Mouse (Mus musculus) CH12.LX (cell line): ENCODE data around the gene Vmn1r9. TPM values are rescaled to one million over a fixed set of nuclear protein-coding genes. Genes with fewer than 3 reads are reported as not detected.
A peak's percentile ranks its signal among the peaks of the same experiment; 100 is the strongest.

ENCODE experiments used
- DNase-seq: peaks from one replicate; pipeline ENCODE4 v3.0.0-alpha.2; 2013; ENCODE audit errors: extremely low read depth
- H3K27ac ChIP-seq: 2 replicates; pipeline ENCODE4 v1.5.1; 2012; ENCODE audit warnings: low read depth, mild to moderate bottlenecking, control low read depth, moderate library complexity; ENCODE audit not compliant: insufficient read depth
- H3K27me3 ChIP-seq: replicated peaks from 2 replicates; pipeline ENCODE3; 2012; ENCODE audit warnings: inconsistent platforms
- H3K36me3 ChIP-seq, 2 experiments: replicated peaks in 1 of 2; 2 replicates each; pipeline versions ENCODE3 to v1.6.1; 2012; ENCODE audit warnings: inconsistent platforms in 1 of 2, low read length in 1 of 2, mild to moderate bottlenecking in 1 of 2, mixed read lengths in 1 of 2, moderate library complexity in 1 of 2; ENCODE audit not compliant: control insufficient read depth in 1 of 2, insufficient read depth in 1 of 2
- H3K4me1 ChIP-seq, 2 experiments: 2 replicates each; pipeline ENCODE4 v1.6.1; 2012; ENCODE audit warnings: inconsistent platforms in 1 of 2, moderate library complexity in 1 of 2; ENCODE audit not compliant: insufficient read depth in 2 of 2, control insufficient read depth in 1 of 2
- H3K4me2 ChIP-seq: 2 replicates; pipeline ENCODE4 v1.6.1; 2012; ENCODE audit warnings: low read depth, mild to moderate bottlenecking, control low read depth; ENCODE audit not compliant: poor library complexity, insufficient read depth, severe bottlenecking
- H3K4me3 ChIP-seq, 3 experiments: fragments of 150-350 bp in 1 of 3; sonication (generic) in 1 of 3; replicated peaks in 1 of 3; 2 replicates each; pipeline versions ENCODE3 to v1.5.1; 2011 to 2012; ENCODE audit warnings: low read depth in 2 of 3, low read length in 2 of 3, mild to moderate bottlenecking in 2 of 3, moderate library complexity in 2 of 3, control low read depth in 1 of 3, improper control_type of control experiment in 1 of 3, inconsistent platforms in 1 of 3, mixed read lengths in 1 of 3; ENCODE audit not compliant: poor library complexity in 1 of 3
- H3K79me2 ChIP-seq: replicated peaks from 2 replicates; pipeline ENCODE4 v1.6.1; 2012; ENCODE audit warnings: mild to moderate bottlenecking, moderate library complexity; ENCODE audit not compliant: control insufficient read depth, poor library complexity, insufficient read depth, severe bottlenecking; ENCODE audit errors: extremely low read depth
- H3K9ac ChIP-seq: 2 replicates; pipeline ENCODE4 v1.6.1; 2012; ENCODE audit warnings: low read depth, mild to moderate bottlenecking, control low read depth, moderate library complexity; ENCODE audit not compliant: insufficient read depth
- H3K9me3 ChIP-seq: replicated peaks from 2 replicates; pipeline ENCODE3; 2012; ENCODE audit warnings: low read length, inconsistent platforms, mixed read lengths
- CHD1 ChIP-seq: IDR thresholded peaks from 2 replicates; pipeline ENCODE4 v1.6.1; 2012; ENCODE audit warnings: low read depth, low read length, improper control_type of control experiment, inconsistent platforms
- CTCF ChIP-seq, 2 experiments: IDR thresholded peaks in 1 of 2; conservative IDR thresholded peaks in 1 of 2; 2 replicates each; pipeline ENCODE4 v1.5.1; 2011 to 2012; ENCODE audit warnings: low read depth in 2 of 2, low read length in 2 of 2, improper control_type of control experiment in 1 of 2, inconsistent platforms in 1 of 2, mild to moderate bottlenecking in 1 of 2, moderate library complexity in 1 of 2
- ELF1 ChIP-seq: IDR thresholded peaks from 2 replicates; pipeline ENCODE4 v1.6.1; 2014; ENCODE audit warnings: low read depth, mild to moderate bottlenecking, inconsistent platforms, low read length, improper control_type of control experiment
- EP300 ChIP-seq: IDR thresholded peaks from 2 replicates; pipeline ENCODE4 v1.6.1; 2011; ENCODE audit warnings: low read length, improper control_type of control experiment
- JUN ChIP-seq: IDR thresholded peaks from 2 replicates; pipeline ENCODE4 v1.6.1; 2011; ENCODE audit warnings: low read depth, mild to moderate bottlenecking, low read length, improper control_type of control experiment, moderate library complexity; ENCODE audit not compliant: insufficient read depth
- KAT2A ChIP-seq: IDR thresholded peaks from 2 replicates; pipeline ENCODE4 v1.6.1; 2012; ENCODE audit warnings: low read length, improper control_type of control experiment, inconsistent platforms; ENCODE audit not compliant: insufficient replicate concordance
- MAFK ChIP-seq: IDR thresholded peaks from 2 replicates; pipeline ENCODE4 v1.6.1; 2011; ENCODE audit warnings: low read length, improper control_type of control experiment; ENCODE audit not compliant: insufficient replicate concordance
- MEF2A ChIP-seq: IDR thresholded peaks from 2 replicates; pipeline ENCODE4 v1.6.1; 2014; ENCODE audit warnings: low read depth, mild to moderate bottlenecking, inconsistent platforms, low read length, improper control_type of control experiment, borderline replicate concordance
- POLR2A ChIP-seq: IDR thresholded peaks from 2 replicates; pipeline ENCODE4 v1.6.1; 2011; ENCODE audit warnings: low read depth, mild to moderate bottlenecking, improper control_type of control experiment, low read length
- RAD21 ChIP-seq: IDR thresholded peaks from 2 replicates; pipeline ENCODE4 v1.6.1; 2011; ENCODE audit warnings: low read depth, mild to moderate bottlenecking, low read length, improper control_type of control experiment, moderate library complexity
- RCOR1 ChIP-seq: conservative IDR thresholded peaks from 2 replicates; pipeline ENCODE4 v1.6.1; 2012; ENCODE audit warnings: low read depth, mild to moderate bottlenecking, inconsistent platforms, low read length, improper control_type of control experiment
- SMC3 ChIP-seq: IDR thresholded peaks from 2 replicates; pipeline ENCODE4 v1.6.1; 2011; ENCODE audit warnings: low read depth, low read length, improper control_type of control experiment
- TCF12 ChIP-seq: IDR thresholded peaks from 2 replicates; pipeline ENCODE4 v1.6.1; 2014; ENCODE audit warnings: low read depth, mild to moderate bottlenecking, inconsistent platforms, low read length, improper control_type of control experiment
- ZC3H11A ChIP-seq: IDR thresholded peaks from 2 replicates; pipeline ENCODE4 v1.6.1; 2012; ENCODE audit warnings: low read depth, mild to moderate bottlenecking, inconsistent platforms, low read length, improper control_type of control experiment
- ZMIZ1 ChIP-seq: IDR thresholded peaks from 2 replicates; pipeline ENCODE4 v1.6.1; 2012; ENCODE audit warnings: low read depth, mild to moderate bottlenecking, inconsistent platforms, low read length, improper control_type of control experiment
- dilution Hi-C: fragments of 300-500 bp; cut with MboI; formaldehyde crosslinking; loops from 2 replicates; pipeline ENCODE4 v1.14.3; 2020; ENCODE audit warnings: low sequenced_read_pairs; ENCODE audit not compliant: extremely low pct_unique_long_range_greater_than_20kb, extremely low pct_ligation_motif_present
- in situ Hi-C: fragments of 300-500 bp; cut with MboI; formaldehyde crosslinking; loops from 3 replicates; pipeline ENCODE4 v1.14.3; 2019; ENCODE audit warnings: low sequenced_read_pairs, low pct_ligation_motif_present, low pct_unique_long_range_greater_than_20kb, mixed read lengths
- polyA plus RNA-seq: library from polyadenylated mRNA; unstranded; fragments of >175 nt; gene quantifications from 2 replicates; pipeline ENCODE4 v1.2.1, GENCODE M21; 2012; ENCODE audit warnings: low read depth; ENCODE audit not compliant: insufficient read length
- total RNA-seq, 2 experiments: library from RNA; depleted of rRNA; stranded (reverse); fragments of 300-350 nt in 1 of 2; fragments of >200 nt in 1 of 2; gene quantifications; 2 replicates each; pipeline ENCODE4 v1.2.3; 2012 to 2014

Vmn1r9 gene
- total and polyA plus RNA-seq, 3 experiments, result not detected

GRCm38 (mm10) chr6:57034674-57035073 lies 31.9 kb upstream of the Vmn1r9 start:
- Histone ChIP-seq H3K4me2 (no peak overlapping the region), H3K9me3 (no peaks in the 10 kb centered on the region), H3K9ac (no peak overlapping the region), H3K27ac (no peak overlapping the region), H3K79me2 (no peaks in the 10 kb centered on the region), H3K4me3 (no peak overlapping the region), H3K4me1 (no peaks in the 10 kb centered on the region), H3K27me3 (no peaks in the 10 kb centered on the region), H3K36me3 (no peaks in the 10 kb centered on the region)
- TF ChIP-seq RCOR1 (no peak), JUN (no peak), EP300 (no peak), ELF1 (no peak), ZMIZ1 (no peak), CHD1 (no peak)
- in situ Hi-C loops, result no loop called here
- dilution Hi-C loops, result no loop called here
- DNase-seq, result no peak

- Histone ChIP-seq H3K4me2 (no peak overlapping the region), H3K9me3 (no peaks in the 10 kb centered on the region), H3K27me3 (no peaks in the 10 kb centered on the region), H3K9ac (no peak overlapping the region), H3K36me3 (no peaks in the 10 kb centered on the region), H3K4me1 (no peaks in the 10 kb centered on the region), H3K27ac (no peak overlapping the region), H3K4me3 (no peak overlapping the region), H3K79me2 (no peaks in the 10 kb centered on the region)
- in situ Hi-C loops, result no loop called here
- dilution Hi-C loops, result no loop called here
- peak; percentile 43 for DNase-seq
- no peak for TF ChIP-seq ELF1
- TF ChIP-seq SMC3, result peak; percentile 51
- no peak for TF ChIP-seq ZC3H11A
- peak; percentile 23; the same call in 1 of the 2 replicates for TF ChIP-seq MAFK
- TF ChIP-seq RAD21, result peak; percentile 47
- TF ChIP-seq CTCF (conservative IDR thresholded peaks at IDR 0.05 in 1 of 2, IDR thresholded peaks at IDR 0.05 in 1 of 2; ENCODE audit: low read depth in 2 of 2, low read length in 2 of 2), result peak; percentile 12 to 62; a peak in 2 of 4 replicates
- TF ChIP-seq POLR2A, result no peak
- TF ChIP-seq TCF12, result no peak
These were observed 2.9 kb upstream of the Vmn1r9 start for GRCm38 (mm10) chr6:57063730-57064129.

- in situ Hi-C loops, result loop anchor here (25.0 kb wide), 1 partner anchor 269 kb away; the partner anchor contains the start of gene Fkbp9
- DNase-seq, result peak; percentile 42
- Histone ChIP-seq H3K4me3 (no peak overlapping the region), H3K36me3 (no peaks in the 10 kb centered on the region), H3K9ac (no peak overlapping the region), H3K27me3 (no peaks in the 10 kb centered on the region), H3K27ac (no peak overlapping the region), H3K9me3 (no peaks in the 10 kb centered on the region), H3K4me2 (no peak overlapping the region), H3K4me1 (no peaks in the 10 kb centered on the region), H3K79me2 (no peaks in the 10 kb centered on the region)
- TF ChIP-seq CTCF (conservative IDR thresholded peaks at IDR 0.05 in 1 of 2, IDR thresholded peaks at IDR 0.05 in 1 of 2; ENCODE audit: low read depth in 2 of 2, low read length in 2 of 2) (peak; percentile 14 to 65; a peak in 3 of 4 replicates), ELF1 (no peak), SMC3 (peak; percentile 57), RAD21 (peak; percentile 58), MEF2A (no peak), KAT2A (no peak)
- dilution Hi-C loops, result no loop called here
These were observed 39.8 kb downstream of the Vmn1r9 start for GRCm38 (mm10) chr6:57106358-57106757.
